8 mouse cellular contexts compared by ENCODE assay signal in genomic region chr6:17280939-17281756, GRCm38 (mm10). TPM values are rescaled to one million over a fixed set of nuclear protein-coding genes. Genes with fewer than 3 reads are reported as not detected.
DNase-seq lines count a peak whose midpoint lies in the region; ATAC-seq and TF ChIP-seq lines count a peak whose summit lies in the region.

Cav2 (plus strand) TSS chr6:17281185.

- TF ChIP-seq POLR2A in small intestine, adult 2 months (IDR thresholded peaks at IDR 0.05; ENCODE audit: low read depth, low read length), result no peak

- peak within 1 kb of the TSS; percentile 84 for H3K4me2 ChIP-seq in embryonic facial prominence, embryonic 14.5 days (ENCODE audit: low read depth, low read length)
- peak within 1 kb of the TSS; percentile 95 for H3K4me2 ChIP-seq in limb, embryonic 13.5 days (replicated peaks)
- peak within 1 kb of the TSS; percentile 93 for H3K4me2 ChIP-seq in midbrain, embryonic 14.5 days (ENCODE audit: low read length)

- DNase-seq in layer of hippocampus, adult 11-12 months (ENCODE audit: low spot score), result peak; percentile 53
- DNase-seq in layer of hippocampus, adult 9-10 months (ENCODE audit: low spot score), result no peak
- peak; percentile 74 for DNase-seq in embryonic facial prominence, embryonic 14.5 days (ENCODE audit: low spot score)
- DNase-seq in heart, adult 8-10 months (ENCODE audit: low spot score), result peak; percentile 83
- peak; percentile 80 to 88 for DNase-seq in kidney, adult 8-10 months
- DNase-seq in midbrain, embryonic 14.5 days, result peak; percentile 75

- peaks cover 15% of the 10 kb centered on the region for H3K4me1 ChIP-seq in embryonic facial prominence, embryonic 14.5 days (ENCODE audit: control insufficient read depth, insufficient read depth, low read length)
- peaks cover 16% of the 10 kb centered on the region for H3K4me1 ChIP-seq in limb, embryonic 13.5 days
- peaks cover 8% of the 10 kb centered on the region; the same call in 1 of the 2 replicates for H3K4me1 ChIP-seq in midbrain, embryonic 14.5 days (ENCODE audit: control insufficient read depth, insufficient read depth, low read length)
- peaks cover 7% of the 10 kb centered on the region; the same call in 1 of the 2 replicates for H3K4me1 ChIP-seq in small intestine, adult 2 months (ENCODE audit: control insufficient read depth, insufficient read depth, insufficient read length, low read length)

- no peaks in the 10 kb centered on the region for H3K36me3 ChIP-seq in embryonic facial prominence, embryonic 14.5 days (ENCODE audit: control insufficient read depth, insufficient read depth, low read length)
- no peaks in the 10 kb centered on the region for H3K36me3 ChIP-seq in limb, embryonic 13.5 days
- H3K36me3 ChIP-seq in midbrain, embryonic 14.5 days (ENCODE audit: control insufficient read depth, insufficient read depth, low read length), result no peaks in the 10 kb centered on the region
- no peaks in the 10 kb centered on the region for H3K36me3 ChIP-seq in small intestine, adult 2 months (ENCODE audit: control insufficient read depth, insufficient read depth, low read length)

- H3K9ac ChIP-seq in embryonic facial prominence, embryonic 14.5 days (ENCODE audit: low read depth, low read length), result peak within 1 kb of the TSS; percentile 73
- peak within 1 kb of the TSS; percentile 69 for H3K9ac ChIP-seq in limb, embryonic 13.5 days
- H3K9ac ChIP-seq in midbrain, embryonic 14.5 days (replicated peaks; ENCODE audit: low read length), result peak within 1 kb of the TSS; percentile 71

- ATAC-seq in embryonic facial prominence, embryonic 14.5 days (ENCODE audit: low read depth), result peak; percentile 93
- peak; percentile 88 for ATAC-seq in limb, embryonic 13.5 days (ENCODE audit: low FRiP score, low read depth)
- ATAC-seq in midbrain, embryonic 14.5 days (ENCODE audit: low FRiP score, low TSS enrichment), result peak; percentile 87

- 3% methylated on average over 23 of the region's 40 CpGs for WGBS in embryonic facial prominence, embryonic 14.5 days
- WGBS in limb, embryonic 13.5 days, result under 1% methylated on average over 38 of the region's 40 CpGs
- 2% methylated on average over 36 of the region's 40 CpGs for WGBS in midbrain, embryonic 14.5 days
- WGBS in small intestine, adult 2 months, result 1% methylated on average over 39 of the region's 40 CpGs

- peak within 1 kb of the TSS; percentile 53 for H3K4me3 ChIP-seq in embryonic facial prominence, embryonic 14.5 days (ENCODE audit: low read depth, low read length)
- peak within 1 kb of the TSS; percentile 58 for H3K4me3 ChIP-seq in limb, embryonic 13.5 days
- peak within 1 kb of the TSS; percentile 55 for H3K4me3 ChIP-seq in midbrain, embryonic 14.5 days (replicated peaks; ENCODE audit: low read depth, low read length)
- peak within 1 kb of the TSS; percentile 68 for H3K4me3 ChIP-seq in small intestine, adult 2 months (ENCODE audit: low read depth, low read length)

- peak within 1 kb of the TSS; percentile 42 for H3K27ac ChIP-seq in embryonic facial prominence, embryonic 14.5 days (replicated peaks; ENCODE audit: low read depth, low read length)
- peak within 1 kb of the TSS; percentile 28; the same call in 1 of the 2 replicates for H3K27ac ChIP-seq in limb, embryonic 13.5 days
- H3K27ac ChIP-seq in midbrain, embryonic 14.5 days (replicated peaks; ENCODE audit: low read depth, low read length), result no peak within 1 kb of the TSS
- H3K27ac ChIP-seq in small intestine, adult 2 months (ENCODE audit: insufficient read depth, low read depth, low read length), result peak within 1 kb of the TSS; percentile 82

- TF ChIP-seq CTCF in small intestine, adult 2 months (IDR thresholded peaks at IDR 0.05; ENCODE audit: extremely low read depth, insufficient read length, insufficient replicate concordance, low read depth, low read length), result no peak

- no peaks in the 10 kb centered on the region for H3K9me3 ChIP-seq in embryonic facial prominence, embryonic 14.5 days (ENCODE audit: control insufficient read depth, low read length)
- H3K9me3 ChIP-seq in limb, embryonic 13.5 days, result no peaks in the 10 kb centered on the region
- no peaks in the 10 kb centered on the region for H3K9me3 ChIP-seq in midbrain, embryonic 14.5 days (ENCODE audit: control insufficient read depth, low read length)

- no peaks in the 10 kb centered on the region for H3K27me3 ChIP-seq in embryonic facial prominence, embryonic 14.5 days (replicated peaks; ENCODE audit: control insufficient read depth, insufficient read depth, low read length)
- H3K27me3 ChIP-seq in limb, embryonic 13.5 days, result peaks cover 8% of the 10 kb centered on the region
- H3K27me3 ChIP-seq in midbrain, embryonic 14.5 days (ENCODE audit: control insufficient read depth, insufficient read depth, low read length), result no peaks in the 10 kb centered on the region
- H3K27me3 ChIP-seq in small intestine, adult 2 months (ENCODE audit: control insufficient read depth, insufficient read depth, low read length), result no peaks in the 10 kb centered on the region

RNA-seq across cellular contexts. Expression of gene Cav2, which starts in this region (rescaled TPM):
- 30.4 and 40.5 TPM in 2 replicates for polyA plus RNA-seq in embryonic facial prominence, embryonic 14.5 days (2014; fragmentation: Nextera tagmentation; extraction: Ambion mirVana)
- 10 to 100 TPM; 28.1 to 43.5 (median 41.9) TPM for total RNA-seq in heart, adult 8-10 months (2022)
- polyA plus RNA-seq in limb, embryonic 13.5 days (2015; fragmentation: Nextera tagmentation; extraction: Ambion mirVana), result 11.0 and 11.8 TPM in 2 replicates
- 7.6 and 10.2 TPM in 2 replicates for polyA plus RNA-seq in midbrain, embryonic 14.5 days (2014; fragmentation: Nextera tagmentation; extraction: Ambion mirVana)
- 6.9 and 7.0 TPM in 2 replicates for polyA plus RNA-seq in small intestine, adult 2 months (2012; rRNA removed)
